Mouse (Mus musculus) kidney, embryonic 14.5 days (tissue): ENCODE results near the gene Pde4b. TPM values are rescaled to one million over a fixed set of nuclear protein-coding genes. Genes with fewer than 3 reads are reported as not detected.

Experiments used
- ATAC-seq: fragments of 200-750 bp; cut with Nextera tagmentation; 2 replicates; pipeline ENCODE4 v1.8.0; 2017; ENCODE audit warnings: moderate number of reproducible peaks, mild to moderate bottlenecking, moderate TSS enrichment, moderate library complexity; ENCODE audit not compliant: low FRiP score, low TSS enrichment
- H3K27ac ChIP-seq: fragments of 300-500 bp; sonication (generic); 2 replicates; pipeline ENCODE4 v1.5.1; 2014; ENCODE audit warnings: low read depth, mild to moderate bottlenecking, low read length, moderate library complexity, mixed read lengths
- H3K27me3 ChIP-seq: fragments of 300-500 bp; sonication (generic); 2 replicates; pipeline ENCODE4 v1.6.1; 2014; ENCODE audit warnings: mild to moderate bottlenecking, low read length; ENCODE audit not compliant: control insufficient read depth, insufficient read depth
- H3K36me3 ChIP-seq: fragments of 300-500 bp; sonication (generic); 2 replicates; pipeline ENCODE4 v1.6.1; 2014; ENCODE audit warnings: low read length, mixed read lengths; ENCODE audit not compliant: control insufficient read depth, insufficient read depth
- H3K4me1 ChIP-seq: fragments of 300-500 bp; sonication (generic); 2 replicates; pipeline ENCODE4 v1.6.1; 2014; ENCODE audit warnings: low read length, mixed read lengths; ENCODE audit not compliant: control insufficient read depth, insufficient read depth
- H3K4me2 ChIP-seq: fragments of 300-500 bp; sonication (generic); replicated peaks from 2 replicates; pipeline ENCODE4 v1.6.1; 2014; ENCODE audit warnings: low read depth, mild to moderate bottlenecking, low read length
- H3K4me3 ChIP-seq: fragments of 300-500 bp; sonication (generic); 2 replicates; pipeline ENCODE4 v1.5.1; 2014; ENCODE audit warnings: mild to moderate bottlenecking, low read length
- H3K9ac ChIP-seq: fragments of 300-500 bp; sonication (generic); 2 replicates; pipeline ENCODE4 v1.6.1; 2014; ENCODE audit warnings: low read depth, mild to moderate bottlenecking, low read length, moderate library complexity
- H3K9me3 ChIP-seq: fragments of 300-500 bp; sonication (generic); 2 replicates; pipeline ENCODE4 v1.6.1; 2016; ENCODE audit warnings: low read length; ENCODE audit not compliant: control insufficient read depth
- WGBS: fragments of 180-500 bp; shearing (Covaris S2); extraction: QIAGEN DNeasy Blood & Tissue Kit; methylation state at CpG from one replicate; pipeline ENCODE4 v1.1.7; 2014; 5-methylcytosine and 5-hydroxymethylcytosine counted together
- polyA plus RNA-seq: library from polyadenylated mRNA; unstranded; fragments of >200 nt; fragmentation: Nextera tagmentation; extraction: Ambion mirVana; gene quantifications from 2 replicates; pipeline ENCODE4 v1.2.1, GENCODE M21; 2014

Pde4b gene
- polyA plus RNA-seq, 1 experiment from 2014 or later = 10.4 TPM

DNA sequence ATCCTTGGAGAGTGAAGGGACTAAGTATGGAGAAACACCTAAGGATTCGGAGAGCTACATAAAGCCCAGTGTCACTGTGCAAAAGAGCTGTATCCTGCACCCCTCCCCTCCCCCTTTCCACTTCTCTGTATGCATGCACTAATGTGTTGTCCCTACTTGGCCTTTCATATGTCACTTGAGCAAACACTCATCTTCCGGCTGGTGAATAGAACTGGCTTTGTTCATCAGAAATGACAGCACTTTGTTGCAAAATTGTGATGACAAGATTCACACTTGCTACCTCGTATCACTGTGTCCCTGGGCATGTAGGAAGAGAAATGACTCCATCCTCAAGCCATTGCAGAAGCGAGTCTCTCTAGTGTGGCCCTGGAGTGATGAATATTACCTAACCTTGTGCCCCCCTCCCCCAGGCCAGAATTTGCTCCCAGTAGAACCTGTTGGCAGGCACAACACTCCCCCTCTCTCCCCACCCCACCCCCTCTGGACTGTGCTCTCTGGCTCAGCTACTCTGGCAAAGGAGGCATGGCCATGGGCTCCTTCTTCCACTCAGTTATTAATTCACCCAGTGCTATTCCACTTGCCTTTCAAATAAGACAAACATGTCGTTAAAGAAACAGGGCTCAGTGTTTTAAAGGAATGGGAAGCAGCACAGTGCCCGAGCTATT, 497.4 kb downstream of the Pde4b start:
- 50% methylated on average over 6 of the region's 6 CpGs for WGBS
- ATAC-seq = peak; percentile 69
- Histone ChIP-seq H3K9me3 (no peaks in the 10 kb centered on the region), H3K27me3 (no peaks in the 10 kb centered on the region), H3K4me3 (no peak overlapping the region), H3K27ac (no peak overlapping the region), H3K9ac (no peak overlapping the region), H3K4me1 (peaks cover 7% of the 10 kb centered on the region; the same call in 1 of the 2 replicates), H3K4me2 (no peak overlapping the region), H3K36me3 (no peaks in the 10 kb centered on the region)

GRCm38 (mm10) chr4:102585541-102585940, 498.2 kb downstream of the Pde4b start:
- peaks cover 7% of the 10 kb centered on the region; the same call in 1 of the 2 replicates for H3K4me1 ChIP-seq
- no peak overlapping the region for H3K4me3 ChIP-seq
- H3K36me3 ChIP-seq = no peaks in the 10 kb centered on the region
- H3K9me3 ChIP-seq = no peaks in the 10 kb centered on the region
- no peaks in the 10 kb centered on the region for H3K27me3 ChIP-seq
- H3K9ac ChIP-seq = no peak overlapping the region
- H3K27ac ChIP-seq = no peak overlapping the region
- 51% methylated on average over 4 of the region's 4 CpGs for WGBS
- no peak overlapping the region for H3K4me2 ChIP-seq
- no peak for ATAC-seq

DNA sequence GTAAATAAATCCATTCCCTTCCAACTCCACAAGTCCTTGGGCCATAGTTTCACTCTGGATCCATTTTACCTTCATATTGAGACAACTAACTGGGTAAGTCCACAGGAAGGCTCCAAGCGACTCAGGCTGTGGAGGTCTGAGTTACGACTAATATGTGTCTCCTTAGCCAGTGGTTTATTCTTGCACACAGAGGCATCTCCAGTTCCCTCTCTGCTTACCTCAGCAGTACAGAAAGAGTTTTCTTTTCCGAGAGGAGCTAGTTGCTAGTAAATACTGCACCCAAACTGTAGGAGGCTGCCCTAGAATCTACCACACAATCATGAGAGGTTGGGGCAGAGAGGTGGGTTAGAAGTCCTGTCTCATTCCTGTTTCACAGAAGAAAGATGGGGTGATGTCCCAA, 499.4 kb downstream of the Pde4b start:
- Histone ChIP-seq H3K36me3 (no peaks in the 10 kb centered on the region), H3K4me2 (no peak overlapping the region), H3K9ac (no peak overlapping the region), H3K4me3 (no peak overlapping the region), H3K27me3 (no peaks in the 10 kb centered on the region), H3K27ac (no peak overlapping the region), H3K4me1 (peaks cover 7% of the 10 kb centered on the region; the same call in 1 of the 2 replicates), H3K9me3 (no peaks in the 10 kb centered on the region)
- ATAC-seq = no peak
- 85% methylated on average over 3 of the region's 3 CpGs for WGBS

DNA sequence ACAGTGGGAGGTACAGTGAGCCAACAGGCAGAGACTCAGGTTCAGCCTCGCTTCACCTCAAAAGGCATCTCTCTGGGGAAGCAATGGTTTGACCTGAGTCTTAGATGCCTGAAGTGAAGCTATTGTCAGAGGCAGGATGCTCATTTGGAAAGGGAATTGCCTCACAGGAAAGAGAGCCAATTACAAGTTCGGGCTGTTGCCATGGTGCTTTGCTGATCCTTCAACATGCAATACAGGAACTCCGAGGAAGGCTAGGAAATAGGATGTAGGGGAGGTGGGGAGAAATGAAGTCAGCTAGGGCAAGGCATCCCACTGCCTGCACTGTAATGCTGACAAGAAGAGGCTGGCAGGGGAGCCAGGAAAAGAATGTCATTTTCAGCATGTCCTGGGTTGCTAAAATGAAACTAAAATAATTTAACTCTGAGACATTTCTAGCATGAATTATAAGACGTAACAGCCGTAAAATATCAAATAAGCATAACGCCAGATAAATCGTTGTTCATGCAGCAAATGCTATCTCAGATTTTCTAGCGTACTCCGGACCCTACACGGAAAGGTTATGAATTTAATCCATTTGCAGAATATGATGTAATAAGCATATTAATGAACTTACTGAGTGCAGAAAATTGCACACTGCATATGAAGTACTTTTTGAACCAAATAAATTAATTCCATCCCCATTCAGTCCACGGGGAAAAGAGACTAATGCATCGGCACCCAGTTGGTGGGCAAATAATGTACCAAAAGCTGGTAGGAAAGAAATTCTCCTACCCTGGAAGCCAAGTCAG, 501.5 kb downstream of the Pde4b start:
- Histone ChIP-seq H3K4me1 (peaks cover 7% of the 10 kb centered on the region; the same call in 1 of the 2 replicates), H3K4me3 (peak overlapping the region; percentile 27; the same call in 1 of the 2 replicates), H3K27ac (no peak overlapping the region), H3K4me2 (peak overlapping the region; percentile 41), H3K27me3 (no peaks in the 10 kb centered on the region), H3K9me3 (no peaks in the 10 kb centered on the region), H3K9ac (no peak overlapping the region), H3K36me3 (no peaks in the 10 kb centered on the region)
- 41% methylated on average over 12 of the region's 12 CpGs for WGBS
- ATAC-seq = 0 out of 2 replicates have a peak, but pooled peaks have one; percentile 47

DNA sequence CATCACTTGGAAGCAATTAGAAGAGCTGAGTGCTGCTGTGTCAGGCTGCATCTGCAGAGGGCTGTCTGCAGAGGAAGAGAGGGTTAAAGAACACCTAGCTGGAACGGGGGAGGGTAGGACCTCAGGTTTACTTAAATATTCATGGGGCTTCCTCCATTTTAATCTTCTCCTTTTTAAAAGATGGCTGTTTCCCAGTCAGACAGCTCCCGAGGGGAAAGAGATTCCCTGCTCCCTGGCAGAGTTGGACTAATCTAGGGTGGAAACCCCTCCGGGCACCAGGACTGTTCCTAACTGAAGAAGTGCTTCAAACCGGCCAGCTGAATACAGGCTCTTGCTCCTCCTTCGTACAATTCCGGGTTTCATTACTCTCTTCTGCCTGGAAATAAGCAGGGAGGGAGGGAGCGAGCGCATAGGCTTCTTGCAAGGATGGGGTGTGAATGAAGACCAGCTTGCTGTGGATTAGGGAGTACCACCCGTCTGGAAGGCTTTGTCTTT, 502.2 kb downstream of the Pde4b start:
- H3K4me1 ChIP-seq = peaks cover 5% of the 10 kb centered on the region; the same call in 1 of the 2 replicates
- no peaks in the 10 kb centered on the region for H3K36me3 ChIP-seq
- H3K4me2 ChIP-seq = peak overlapping the region; percentile 41
- H3K27ac ChIP-seq = no peak overlapping the region
- no peaks in the 10 kb centered on the region for H3K27me3 ChIP-seq
- H3K4me3 ChIP-seq = peak overlapping the region; percentile 27
- ATAC-seq = 0 out of 2 replicates have a peak, but pooled peaks have one; percentile 54
- no peak overlapping the region; the same call in 1 of the 2 replicates for H3K9ac ChIP-seq
- no peaks in the 10 kb centered on the region for H3K9me3 ChIP-seq
- WGBS = 3% methylated on average over 9 of the region's 9 CpGs

DNA sequence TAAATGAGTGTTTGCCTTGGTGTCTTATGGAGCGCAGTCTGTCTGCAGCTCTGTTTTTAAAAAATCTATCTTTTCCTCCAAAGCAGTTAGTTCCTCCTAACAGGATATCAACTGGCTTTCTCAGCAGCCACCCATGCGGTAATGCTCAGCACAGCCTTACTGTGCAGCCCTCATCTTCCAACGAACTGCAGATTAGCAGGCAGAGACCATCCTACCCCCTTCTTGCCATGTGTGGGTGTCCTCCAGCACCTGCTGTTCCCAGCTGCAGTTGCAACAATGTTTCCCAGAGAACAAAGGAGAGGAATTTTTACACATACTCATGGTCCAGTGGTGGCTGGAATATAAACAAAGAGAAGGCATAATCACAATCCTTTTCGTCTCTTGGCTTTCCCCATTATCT, 504.5 kb downstream of the Pde4b start:
- WGBS = 69% methylated on average over 4 of the region's 4 CpGs

GRCm38 (mm10) chr4:102592541-102592940, 505.2 kb downstream of the Pde4b start:
- Histone ChIP-seq H3K4me1 (no peaks in the 10 kb centered on the region; the same call in 1 of the 2 replicates), H3K27me3 (no peaks in the 10 kb centered on the region), H3K36me3 (no peaks in the 10 kb centered on the region; the same call in 1 of the 2 replicates), H3K4me2 (no peak overlapping the region), H3K9me3 (no peaks in the 10 kb centered on the region), H3K27ac (no peak overlapping the region), H3K9ac (no peak overlapping the region), H3K4me3 (no peak overlapping the region)
- 93% methylated on average over 2 of the region's 2 CpGs for WGBS
- ATAC-seq = no peak

More for the DNA sequence above, 504.5 kb downstream of the Pde4b start:
- H3K27me3 ChIP-seq = no peaks in the 10 kb centered on the region
- H3K9ac ChIP-seq = no peak overlapping the region
- ATAC-seq = no peak
- no peaks in the 10 kb centered on the region; the same call in 1 of the 2 replicates for H3K36me3 ChIP-seq
- no peaks in the 10 kb centered on the region for H3K9me3 ChIP-seq
- H3K4me3 ChIP-seq = no peak overlapping the region
- H3K4me1 ChIP-seq = no peaks in the 10 kb centered on the region; the same call in 1 of the 2 replicates
- no peak overlapping the region for H3K4me2 ChIP-seq
- H3K27ac ChIP-seq = no peak overlapping the region

DNA sequence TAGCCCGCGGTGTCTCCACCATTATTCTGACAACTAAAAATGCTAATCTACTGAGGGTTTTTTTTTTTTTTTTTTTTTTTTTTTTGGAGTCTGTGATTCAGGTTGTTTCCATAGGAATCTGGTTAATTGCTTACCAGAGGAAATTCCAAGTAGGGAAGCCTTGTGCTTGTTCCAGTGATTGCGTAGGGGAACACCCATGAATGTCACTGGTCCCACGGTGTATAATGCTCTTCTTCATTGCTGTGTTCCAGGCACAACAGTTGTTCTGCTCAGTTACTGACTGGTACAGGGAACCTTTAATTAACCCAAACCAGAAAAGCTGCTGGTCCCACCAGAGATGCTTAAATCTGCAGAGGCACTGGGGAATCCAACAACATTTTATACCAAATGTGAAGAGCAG, 506.3 kb downstream of the Pde4b start:
- 73% methylated on average over 4 of the region's 4 CpGs for WGBS
- H3K27me3 ChIP-seq = no peaks in the 10 kb centered on the region

More for the DNA sequence above, 506.3 kb downstream of the Pde4b start:
- ATAC-seq = no peak
- no peaks in the 10 kb centered on the region; the same call in 1 of the 2 replicates for H3K36me3 ChIP-seq
- no peak overlapping the region for H3K9ac ChIP-seq
- H3K4me3 ChIP-seq = no peak overlapping the region
- no peaks in the 10 kb centered on the region; the same call in 1 of the 2 replicates for H3K4me1 ChIP-seq
- H3K27ac ChIP-seq = no peak overlapping the region
- H3K4me2 ChIP-seq = no peak overlapping the region
- H3K9me3 ChIP-seq = no peaks in the 10 kb centered on the region
